In the genomic region with DNA sequence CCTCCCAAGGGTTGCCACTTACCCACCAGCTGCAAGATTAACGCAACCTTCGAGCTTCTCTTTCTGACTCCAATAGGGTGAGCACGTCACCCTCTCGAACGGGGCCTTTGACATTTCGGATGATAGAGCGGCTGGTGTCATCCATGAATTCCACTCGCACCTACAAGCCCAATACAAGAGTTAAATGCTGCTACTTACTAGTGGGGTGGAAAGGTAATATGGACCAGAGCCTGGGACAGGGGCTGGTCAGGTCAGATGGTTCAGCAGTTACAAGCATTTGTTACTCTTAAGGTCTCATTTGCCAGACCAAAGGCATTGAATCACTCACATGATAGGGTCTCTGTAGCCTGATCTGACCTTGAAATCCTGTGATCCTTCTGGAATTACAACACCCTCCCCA, we compare ENCODE assay signal across 1 mouse cellular context.
TF ChIP-seq lines count a peak whose summit lies in the region.

No protein-coding gene starts in this region.

TF ChIP-seq in CH12.LX, 34 proteins besides CTCF, POLR2A, EP300 and RAD21:
- 0 out of 2 replicates have a peak, but pooled peaks have one; percentile 35 for TF ChIP-seq SIN3A (IDR thresholded peaks at IDR 0.05; ENCODE audit: low read length)
